ENCODE assay signal across 13 mouse cellular contexts in genomic region chr7:99230061-99230747, GRCm38 (mm10). TPM values are rescaled to one million over a fixed set of nuclear protein-coding genes. Genes with fewer than 3 reads are reported as not detected.
DNase-seq lines count a peak whose midpoint lies in the region; ATAC-seq lines count a peak whose summit lies in the region.
"Had no signal": no experiment of that assay in that cellular context is flagged by ENCODE, and none has a peak within 500 bp of the region (broad histone marks: within the 10 kb centered on the region; RNA-seq: fewer than 3 reads in every experiment).

No protein-coding gene starts in this region.

- H3K9ac ChIP-seq in forebrain, embryonic 15.5 days (replicated peaks): no peak overlapping the region
- H3K9ac ChIP-seq: hindbrain, embryonic 13.5 days had no signal

- 0 out of 2 replicates have a peak overlapping the region, but pooled peaks have one; percentile 34 for H3K27ac ChIP-seq in limb, embryonic 10.5 days
- H3K27ac ChIP-seq in forebrain, embryonic 15.5 days (replicated peaks): no peak overlapping the region
- H3K27ac ChIP-seq: hindbrain, embryonic 13.5 days; layer of hippocampus, adult 2 months; left cerebral cortex, adult 2 months had no signal

- H3K27me3 ChIP-seq in limb, embryonic 10.5 days (ENCODE audit: low read depth, poor library complexity, severe bottlenecking): no peaks in the 10 kb centered on the region
- no peaks in the 10 kb centered on the region for H3K27me3 ChIP-seq in forebrain, embryonic 15.5 days
- H3K27me3 ChIP-seq: hindbrain, embryonic 13.5 days had no signal

- no peak overlapping the region for H3K4me2 ChIP-seq in forebrain, embryonic 15.5 days (replicated peaks)
- H3K4me2 ChIP-seq: hindbrain, embryonic 13.5 days had no signal

- peaks cover 19% of the 10 kb centered on the region for H3K4me1 ChIP-seq in limb, embryonic 10.5 days
- no peaks in the 10 kb centered on the region for H3K4me1 ChIP-seq in forebrain, embryonic 15.5 days
- H3K4me1 ChIP-seq: hindbrain, embryonic 13.5 days had no signal

- H3K9me3 ChIP-seq in limb, embryonic 10.5 days (replicated peaks): no peaks in the 10 kb centered on the region
- no peaks in the 10 kb centered on the region for H3K9me3 ChIP-seq in forebrain, embryonic 15.5 days
- H3K9me3 ChIP-seq: hindbrain, embryonic 13.5 days had no signal

- 80% methylated on average over 7 of the region's 7 CpGs for WGBS in limb, embryonic 10.5 days
- WGBS in forebrain, embryonic 15.5 days: 80% methylated on average over 7 of the region's 7 CpGs

- H3K36me3 ChIP-seq in limb, embryonic 10.5 days: peaks cover 76% of the 10 kb centered on the region
- no peaks in the 10 kb centered on the region for H3K36me3 ChIP-seq in forebrain, embryonic 15.5 days
- H3K36me3 ChIP-seq: hindbrain, embryonic 13.5 days had no signal

- peak; percentile 30 for DNase-seq in lung, postnatal 10 days
- DNase-seq in lung, adult 18-20 months: no peak
- peak; percentile 81 for DNase-seq in kidney, adult 9 months
- no peak for DNase-seq in limb, embryonic 10.5 days (ENCODE audit: low spot score)
- DNase-seq in yolk sac, embryonic 10.5 days (ENCODE audit: low spot score): peak; percentile 66
- no peak for DNase-seq in thymus, postnatal 4 days
- DNase-seq: cerebellum, adult 11 months; thymus, adult 18-20 months had no signal

- no peak for ATAC-seq in forebrain, embryonic 15.5 days (replicated peaks)
- ATAC-seq: activated CD4-positive, CD25-positive, alpha-beta regulatory T cell, adult 4 months had no signal

- H3K4me3 ChIP-seq in limb, embryonic 10.5 days: no peak overlapping the region
- H3K4me3 ChIP-seq in forebrain, embryonic 15.5 days: no peak overlapping the region
- H3K4me3 ChIP-seq: hindbrain, embryonic 13.5 days; layer of hippocampus, adult 2 months; left cerebral cortex, adult 2 months had no signal

RNA-seq across cellular contexts. Expression of gene Mogat2, which starts 8.2 kb away (rescaled TPM):
- 78.6 and 124 TPM in 2 replicates for polyA plus RNA-seq in limb, embryonic 10.5 days (2016; fragmentation: Nextera tagmentation; extraction: Ambion mirVana)
- polyA plus RNA-seq in forebrain, embryonic 15.5 days (2015; fragmentation: Nextera tagmentation; extraction: Ambion mirVana): 1.2 and 1.7 TPM in 2 replicates
- polyA plus RNA-seq: activated CD4-positive, CD25-positive, alpha-beta regulatory T cell, adult 4 months had no signal

RNA-seq across cellular contexts. Expression of gene Map6, which starts 37.0 kb away (rescaled TPM):
- 3.1 and 5.4 TPM in 2 replicates for polyA plus RNA-seq in limb, embryonic 10.5 days (2016; fragmentation: Nextera tagmentation; extraction: Ambion mirVana)
- polyA plus RNA-seq in forebrain, embryonic 15.5 days (2015; fragmentation: Nextera tagmentation; extraction: Ambion mirVana): 77.8 and 80.9 TPM in 2 replicates

RNA-seq across cellular contexts. Expression of gene Dgat2, which starts 47.7 kb away (rescaled TPM):
- 14.2 and 15.0 TPM in 2 replicates for polyA plus RNA-seq in limb, embryonic 10.5 days (2016; fragmentation: Nextera tagmentation; extraction: Ambion mirVana)
- 14.9 and 15.1 TPM in 2 replicates for polyA plus RNA-seq in forebrain, embryonic 15.5 days (2015; fragmentation: Nextera tagmentation; extraction: Ambion mirVana)

Comparison
In these comparisons a context has a peak if more than half of its experiments do, and no peak if none do; other contexts are left out.
1. DNase-seq: peak in lung, postnatal 10 days (single experiment), kidney, adult 9 months (single experiment) and yolk sac, embryonic 10.5 days (single experiment); none in lung, adult 18-20 months (0 of 2), limb, embryonic 10.5 days (single experiment) and thymus, postnatal 4 days (single experiment).
2. RNA of gene Mogat2, which starts 8.2 kb away (polyA plus RNA-seq): 78.6 to 124 TPM in limb, embryonic 10.5 days; 1.2 to 1.7 TPM in forebrain, embryonic 15.5 days; every median in the first group is over 10 times any median in the second.
3. RNA of gene Map6, which starts 37.0 kb away (polyA plus RNA-seq): 77.8 to 80.9 TPM in forebrain, embryonic 15.5 days; 3.1 to 5.4 TPM in limb, embryonic 10.5 days; every median in the first group is over 10 times any median in the second.